Mouse (Mus musculus) NIH3T3 (cell line): ENCODE results near the gene Nr1h4.

Experiments
- DNase-seq: peaks from one replicate; pipeline ENCODE4 v3.0.0-alpha.2; 2012; ENCODE audit warnings: low read depth

The Nr1h4 gene

GRCm38 (mm10) chr10:89521790-89522431 lies 11.5 kb downstream of the Nr1h4 start:
- DNase-seq, result no peak

GRCm38 (mm10) chr10:89520381-89520780 lies 13.0 kb downstream of the Nr1h4 start:
- DNase-seq, result no peak

- DNase-seq, result no peak
Measured at GRCm38 (mm10) chr10:89519226-89519625, 14.2 kb downstream of the Nr1h4 start.

- DNase-seq, result no peak
Measured at GRCm38 (mm10) chr10:89518365-89518764, 15.0 kb downstream of the Nr1h4 start.

GRCm38 (mm10) chr10:89515813-89516212 lies 17.6 kb downstream of the Nr1h4 start:
- DNase-seq, result no peak

GRCm38 (mm10) chr10:89512562-89512961 lies 20.8 kb downstream of the Nr1h4 start:
- DNase-seq, result no peak

- DNase-seq, result no peak
Measured at GRCm38 (mm10) chr10:89510547-89510946, 22.8 kb downstream of the Nr1h4 start.

GRCm38 (mm10) chr10:89508567-89508966 lies 24.8 kb downstream of the Nr1h4 start:
- DNase-seq, result no peak

- no peak for DNase-seq
Measured at GRCm38 (mm10) chr10:89506479-89506878, 26.9 kb downstream of the Nr1h4 start.

GRCm38 (mm10) chr10:89505592-89505955 lies 27.8 kb downstream of the Nr1h4 start:
- DNase-seq, result no peak

GRCm38 (mm10) chr10:89504952-89505591 lies 28.3 kb downstream of the Nr1h4 start:
- DNase-seq, result no peak

- DNase-seq, result no peak
Measured at GRCm38 (mm10) chr10:89502986-89503560, 30.3 kb downstream of the Nr1h4 start.

GRCm38 (mm10) chr10:89501902-89502301 lies 31.5 kb downstream of the Nr1h4 start:
- DNase-seq, result no peak

GRCm38 (mm10) chr10:89495537-89495936 lies 37.8 kb downstream of the Nr1h4 start:
- DNase-seq, result no peak

- DNase-seq, result no peak
Measured at GRCm38 (mm10) chr10:89491321-89491720, 42.1 kb downstream of the Nr1h4 start.

- DNase-seq, result no peak
Measured at GRCm38 (mm10) chr10:89490250-89490649, 43.1 kb downstream of the Nr1h4 start.

- DNase-seq, result no peak
Measured at GRCm38 (mm10) chr10:89489459-89489858, 43.9 kb downstream of the Nr1h4 start.

GRCm38 (mm10) chr10:89486995-89487742 lies 46.2 kb downstream of the Nr1h4 start:
- peak; percentile 38 for DNase-seq

GRCm38 (mm10) chr10:89484907-89485306 lies 48.5 kb downstream of the Nr1h4 start:
- no peak for DNase-seq

- DNase-seq, result no peak
Measured at GRCm38 (mm10) chr10:89483812-89484602, 49.4 kb downstream of the Nr1h4 start.

GRCm38 (mm10) chr10:89483113-89483512 lies 50.3 kb downstream of the Nr1h4 start:
- DNase-seq, result no peak

- no peak for DNase-seq
Measured at GRCm38 (mm10) chr10:89482142-89482681, 51.2 kb downstream of the Nr1h4 start.
